Mouse (Mus musculus) embryonic facial prominence, embryonic 13.5 days (tissue): Measurements from ENCODE around the gene AK157302. TPM values are rescaled to one million over a fixed set of nuclear protein-coding genes. Genes with fewer than 3 reads are reported as not detected.
"Not testable (repeated sequence)": the region's sequence is repeated elsewhere in the genome, so short reads cannot be mapped to it uniquely, and the experiment has no call there.

Source experiments
- ATAC-seq: fragments of 200-750 bp; cut with Nextera tagmentation; 2 replicates; pipeline ENCODE4 v1.8.0; 2017; ENCODE audit warnings: low read depth; ENCODE audit not compliant: insufficient number of reproducible peaks, insufficient read depth, low FRiP score, low TSS enrichment
- H3K27ac ChIP-seq: fragments of 300-500 bp; sonication (generic); 2 replicates; pipeline ENCODE4 v1.5.1; 2015; ENCODE audit warnings: moderate library complexity, mild to moderate bottlenecking, inconsistent platforms
- H3K27me3 ChIP-seq: fragments of 300-500 bp; sonication (generic); 2 replicates; pipeline ENCODE4 v1.6.1; 2015; ENCODE audit warnings: mild to moderate bottlenecking, inconsistent platforms
- H3K36me3 ChIP-seq: fragments of 300-500 bp; sonication (generic); 2 replicates; pipeline ENCODE4 v1.6.1; 2015; ENCODE audit warnings: mild to moderate bottlenecking, inconsistent platforms
- H3K4me1 ChIP-seq: fragments of 300-500 bp; sonication (generic); 2 replicates; pipeline ENCODE4 v1.6.1; 2015; ENCODE audit warnings: inconsistent platforms
- H3K4me2 ChIP-seq: fragments of 300-500 bp; sonication (generic); 2 replicates; pipeline ENCODE4 v1.6.1; 2015; ENCODE audit warnings: moderate library complexity, mild to moderate bottlenecking, inconsistent platforms
- H3K4me3 ChIP-seq: fragments of 300-500 bp; sonication (generic); 2 replicates; pipeline ENCODE4 v1.5.1; 2015; ENCODE audit warnings: mild to moderate bottlenecking, inconsistent platforms
- H3K9ac ChIP-seq: fragments of 300-500 bp; sonication (generic); 2 replicates; pipeline ENCODE4 v1.6.1; 2015; ENCODE audit warnings: mild to moderate bottlenecking, inconsistent platforms
- H3K9me3 ChIP-seq: fragments of 300-500 bp; sonication (generic); 2 replicates; pipeline ENCODE4 v1.6.1; 2016; ENCODE audit warnings: inconsistent platforms
- WGBS: fragments of 180-500 bp; shearing (Covaris S2); methylation state at CpG from one replicate; pipeline ENCODE4 v1.1.7; 2015; ENCODE audit warnings: mixed read lengths; 5-methylcytosine and 5-hydroxymethylcytosine counted together
- polyA plus RNA-seq: library from polyadenylated mRNA; unstranded; fragments of >200 nt; fragmentation: Nextera tagmentation; extraction: Ambion mirVana; gene quantifications from 2 replicates; pipeline ENCODE4 v1.2.1, GENCODE M21; 2015

The AK157302 gene
- 0.53 and 1.0 TPM in 2 replicates for polyA plus RNA-seq

- Histone ChIP-seq H3K4me1 (no peaks in the 10 kb centered on the region), H3K4me3 (no peak within 1 kb of the TSS), H3K9me3 (no peaks in the 10 kb centered on the region), H3K9ac (no peak within 1 kb of the TSS), H3K27ac (no peak within 1 kb of the TSS), H3K36me3 (no peaks in the 10 kb centered on the region), H3K4me2 (no peak within 1 kb of the TSS), H3K27me3 (no peaks in the 10 kb centered on the region)
- WGBS, result 94% methylated on average over 21 of the region's 21 CpGs
- ATAC-seq, result no peak
These were observed at the start of gene AK157302 for GRCm38 (mm10) chr13:21495080-21495479. AK157302 (plus strand) TSS chr13:21495223.

GRCm38 (mm10) chr13:21446796-21447195 lies 48.2 kb upstream of the AK157302 start:
- no peak for ATAC-seq
- H3K4me3 ChIP-seq, result no peak overlapping the region
- H3K9ac ChIP-seq, result no peak overlapping the region
- peaks cover 68% of the 10 kb centered on the region for H3K36me3 ChIP-seq
- H3K27me3 ChIP-seq, result no peaks in the 10 kb centered on the region
- H3K4me1 ChIP-seq, result 0 out of 2 replicates have a peak, but pooled peaks cover under 1% of the 10 kb centered on the region
- no peak overlapping the region for H3K4me2 ChIP-seq
- no peaks in the 10 kb centered on the region for H3K9me3 ChIP-seq
- 92% methylated on average over 9 of the region's 9 CpGs for WGBS
- H3K27ac ChIP-seq, result no peak overlapping the region

GRCm38 (mm10) chr13:21447856-21448614 lies 47.0 kb upstream of the AK157302 start:
- no peak overlapping the region for H3K9ac ChIP-seq
- ATAC-seq, result no peak
- 75% methylated on average over 16 of the region's 16 CpGs for WGBS

GRCm38 (mm10) chr13:21453042-21453441 lies 42.0 kb upstream of the AK157302 start:
- no peak for ATAC-seq
- peak overlapping the region; percentile 77 for H3K4me2 ChIP-seq
- H3K27me3 ChIP-seq, result peaks cover 9% of the 10 kb centered on the region; the same call in 1 of the 2 replicates
- H3K4me3 ChIP-seq, result peak overlapping the region; percentile 74
- 3% methylated on average over 13 of the region's 13 CpGs for WGBS
- no peaks in the 10 kb centered on the region for H3K9me3 ChIP-seq
- peak overlapping the region; percentile 83 for H3K9ac ChIP-seq
- peaks cover 21% of the 10 kb centered on the region for H3K36me3 ChIP-seq
- peak overlapping the region; percentile 80 for H3K27ac ChIP-seq
- H3K4me1 ChIP-seq, result peaks cover 11% of the 10 kb centered on the region; the same call in 1 of the 2 replicates

More at GRCm38 (mm10) chr13:21447856-21448614, 47.0 kb upstream of the AK157302 start:
- Histone ChIP-seq H3K36me3 (peaks cover 65% of the 10 kb centered on the region), H3K9me3 (no peaks in the 10 kb centered on the region), H3K27ac (no peak overlapping the region), H3K27me3 (no peaks in the 10 kb centered on the region), H3K4me3 (no peak overlapping the region), H3K4me2 (no peak overlapping the region), H3K4me1 (peaks cover 11% of the 10 kb centered on the region; the same call in 1 of the 2 replicates)

- H3K27ac ChIP-seq, result peak within 1 kb of the TSS; percentile 80
- peak; percentile 76; the same call in 1 of the 2 replicates for ATAC-seq
These were observed 41.6 kb upstream of the AK157302 start, which contains the start of gene Zscan26 for GRCm38 (mm10) chr13:21453449-21453848. Zscan26 (minus strand) TSS chr13:21453730.

GRCm38 (mm10) chr13:21454133-21454532 lies 40.9 kb upstream of the AK157302 start:
- Histone ChIP-seq H3K36me3 (peaks cover 10% of the 10 kb centered on the region; the same call in 1 of the 2 replicates), H3K9me3 (no peaks in the 10 kb centered on the region), H3K27me3 (peaks cover 9% of the 10 kb centered on the region; the same call in 1 of the 2 replicates), H3K9ac (no peak overlapping the region), H3K27ac (no peak overlapping the region), H3K4me2 (0 out of 2 replicates have a peak overlapping the region, but pooled peaks have one; percentile 77), H3K4me1 (peaks cover 11% of the 10 kb centered on the region; the same call in 1 of the 2 replicates), H3K4me3 (no peak overlapping the region)
- no peak for ATAC-seq
- WGBS, result 88% methylated on average over 3 of the region's 3 CpGs

More at GRCm38 (mm10) chr13:21453449-21453848, 41.6 kb upstream of the AK157302 start, which contains the start of gene Zscan26:
- peaks cover 17% of the 10 kb centered on the region; the same call in 1 of the 2 replicates for H3K36me3 ChIP-seq
- H3K9ac ChIP-seq, result peak within 1 kb of the TSS; percentile 83
- peaks cover 11% of the 10 kb centered on the region; the same call in 1 of the 2 replicates for H3K4me1 ChIP-seq
- peaks cover 9% of the 10 kb centered on the region; the same call in 1 of the 2 replicates for H3K27me3 ChIP-seq
- no peaks in the 10 kb centered on the region for H3K9me3 ChIP-seq
- WGBS, result under 1% methylated on average over 23 of the region's 23 CpGs
- H3K4me2 ChIP-seq, result peak within 1 kb of the TSS; percentile 77
- H3K4me3 ChIP-seq, result peak within 1 kb of the TSS; percentile 74

- no peak overlapping the region for H3K27ac ChIP-seq
- peaks cover 9% of the 10 kb centered on the region; the same call in 1 of the 2 replicates for H3K27me3 ChIP-seq
- ATAC-seq, result peak; percentile 32; the same call in 1 of the 2 replicates
- H3K4me3 ChIP-seq, result no peak overlapping the region
- no peaks in the 10 kb centered on the region for H3K9me3 ChIP-seq
- peaks cover 11% of the 10 kb centered on the region; the same call in 1 of the 2 replicates for H3K4me1 ChIP-seq
- 12% methylated on average over 4 of the region's 4 CpGs for WGBS
- H3K36me3 ChIP-seq, result peaks cover 5% of the 10 kb centered on the region; the same call in 1 of the 2 replicates
- H3K9ac ChIP-seq, result no peak overlapping the region
- no peak overlapping the region for H3K4me2 ChIP-seq
These were observed 38.7 kb upstream of the AK157302 start for GRCm38 (mm10) chr13:21456347-21456746.

GRCm38 (mm10) chr13:21462516-21462915 lies 32.5 kb upstream of the AK157302 start:
- H3K4me3 ChIP-seq, H3K36me3 ChIP-seq, H3K27ac ChIP-seq, H3K9ac ChIP-seq, H3K27me3 ChIP-seq, H3K9me3 ChIP-seq, H3K4me2 ChIP-seq, H3K4me1 ChIP-seq, ATAC-seq: not testable (repeated sequence)
- WGBS, result 52% methylated on average over 9 of the region's 9 CpGs

GRCm38 (mm10) chr13:21467336-21467735 lies 27.7 kb upstream of the AK157302 start:
- H3K36me3 ChIP-seq, result no peaks in the 10 kb centered on the region
- H3K9ac ChIP-seq, result no peak overlapping the region
- no peaks in the 10 kb centered on the region for H3K4me1 ChIP-seq
- H3K4me2 ChIP-seq, result no peak overlapping the region
- 85% methylated on average over 10 of the region's 10 CpGs for WGBS
- 0 out of 2 replicates have a peak, but pooled peaks cover 3% of the 10 kb centered on the region for H3K9me3 ChIP-seq
- ATAC-seq, result no peak
- no peak overlapping the region for H3K27ac ChIP-seq
- peaks cover 23% of the 10 kb centered on the region for H3K27me3 ChIP-seq
- no peak overlapping the region for H3K4me3 ChIP-seq

GRCm38 (mm10) chr13:21468061-21469019 lies 26.7 kb upstream of the AK157302 start, which contains the start of gene Nkapl:
Nkapl (minus strand) TSS chr13:21468509.
- Histone ChIP-seq H3K9me3 (no peaks in the 10 kb centered on the region), H3K4me1 (no peaks in the 10 kb centered on the region), H3K27me3 (peaks cover 23% of the 10 kb centered on the region), H3K27ac (no peak within 1 kb of the TSS), H3K36me3 (no peaks in the 10 kb centered on the region), H3K4me2 (peak within 1 kb of the TSS; percentile 93), H3K4me3 (peak within 1 kb of the TSS; percentile 61), H3K9ac (peak within 1 kb of the TSS; percentile 78)
- peak; percentile 94 for ATAC-seq
- WGBS, result under 1% methylated on average over 54 of the region's 54 CpGs

- WGBS, result 26% methylated on average over 9 of the region's 9 CpGs
- Histone ChIP-seq H3K9ac (no peak overlapping the region), H3K27me3 (peaks cover 23% of the 10 kb centered on the region), H3K4me2 (peak overlapping the region; percentile 93), H3K4me1 (no peaks in the 10 kb centered on the region), H3K9me3 (no peaks in the 10 kb centered on the region), H3K36me3 (no peaks in the 10 kb centered on the region), H3K4me3 (no peak overlapping the region), H3K27ac (no peak overlapping the region)
- ATAC-seq, result no peak
These were observed 25.9 kb upstream of the AK157302 start for GRCm38 (mm10) chr13:21469097-21469496.
